Mouse (Mus musculus): ENCODE measurements around the gene Nifk. TPM values are rescaled to one million over a fixed set of nuclear protein-coding genes. Genes with fewer than 3 reads are reported as not detected.

Gene Nifk
- 82.4 and 84.3 TPM in 2 replicates for polyA plus RNA-seq (2015; fragmentation: Nextera tagmentation; extraction: Ambion mirVana)

DNA sequence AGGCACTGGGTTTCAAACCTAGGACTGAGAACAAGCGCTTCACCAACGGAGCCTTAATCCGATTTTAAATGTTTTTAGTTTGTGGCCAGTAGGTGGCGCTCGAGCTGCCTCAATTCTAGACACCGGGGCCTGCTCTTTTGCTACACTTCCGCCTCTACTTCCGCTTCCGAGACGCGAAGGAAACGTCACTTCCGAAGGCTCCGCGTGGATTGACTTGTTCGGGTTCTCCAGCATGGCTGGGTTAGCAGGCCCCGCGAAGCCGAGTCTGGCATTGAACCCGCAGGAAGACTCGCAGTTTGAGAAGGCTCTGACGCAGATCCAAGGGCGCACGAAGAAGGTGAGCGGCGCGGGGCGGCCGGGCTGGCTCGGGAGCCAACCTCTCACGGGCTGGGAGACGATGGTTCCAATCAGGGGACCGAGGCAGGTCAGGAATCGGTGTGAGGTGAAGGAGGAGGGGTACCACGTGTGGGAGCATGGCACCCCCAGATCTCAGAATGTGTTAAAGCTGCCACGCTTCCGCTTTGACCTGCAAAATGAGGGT is at the start of gene Nifk:
TSS of gene Nifk (plus strand) at position 179 of the 541 bp plus-strand sequence.
- peak within 1 kb of the TSS; percentile 97 for H3K4me3 ChIP-seq (ENCODE audit: low read length)
- H3K9me3 ChIP-seq (ENCODE audit: low read length): no peaks in the 10 kb centered on the region
- 0 out of 2 replicates have a peak within 1 kb of the TSS, but pooled peaks have one; percentile 42 for H3K27ac ChIP-seq (ENCODE audit: low read length)
- peaks cover 19% of the 10 kb centered on the region for H3K36me3 ChIP-seq (ENCODE audit: insufficient read depth, low read length)
- peaks cover 8% of the 10 kb centered on the region for H3K4me1 ChIP-seq (ENCODE audit: insufficient read depth, low read length)
- under 1% methylated on average over 37 of the region's 37 CpGs for WGBS
- no peaks in the 10 kb centered on the region for H3K27me3 ChIP-seq (ENCODE audit: insufficient read depth, low read length)
- peak within 1 kb of the TSS; percentile 93 for H3K9ac ChIP-seq (replicated peaks; ENCODE audit: low read length)
- ATAC-seq (ENCODE audit: low FRiP score, low TSS enrichment): peak; percentile 94
- peak within 1 kb of the TSS; percentile 95 for H3K4me2 ChIP-seq (replicated peaks; ENCODE audit: low read depth, low read length)

DNA sequence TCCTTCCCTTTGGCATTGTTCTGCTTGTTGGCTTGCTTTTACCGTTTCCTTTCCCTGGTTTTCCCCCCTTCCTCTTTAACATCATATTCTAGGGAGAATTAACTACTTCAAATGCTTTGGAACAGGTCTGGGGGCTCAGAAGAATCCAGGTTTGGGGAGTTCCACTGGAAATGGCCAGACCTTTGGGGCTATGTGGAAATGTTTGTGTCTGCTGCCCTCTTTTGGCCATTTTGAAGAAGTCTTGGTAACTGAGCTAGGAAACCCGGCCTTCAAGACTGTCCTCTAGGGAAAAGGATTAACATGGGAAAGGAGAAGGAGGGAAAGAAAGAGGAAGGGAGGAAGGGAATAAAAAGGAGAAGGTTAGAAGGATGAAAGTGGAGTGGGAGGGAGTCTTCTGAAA is 46.5 kb upstream of the Nifk start:
- Histone ChIP-seq H3K36me3 (ENCODE audit: insufficient read depth, low read length) (no peaks in the 10 kb centered on the region), H3K27me3 (ENCODE audit: insufficient read depth, low read length) (no peaks in the 10 kb centered on the region), H3K9me3 (ENCODE audit: low read length) (no peaks in the 10 kb centered on the region), H3K27ac (ENCODE audit: low read length) (no peak overlapping the region), H3K4me3 (ENCODE audit: low read length) (no peak overlapping the region), H3K4me1 (ENCODE audit: insufficient read depth, low read length) (no peaks in the 10 kb centered on the region), H3K4me2 (replicated peaks; ENCODE audit: low read depth, low read length) (no peak overlapping the region), H3K9ac (replicated peaks; ENCODE audit: low read length) (no peak overlapping the region)
- 18% methylated on average over 2 of the region's 2 CpGs for WGBS
- ATAC-seq (ENCODE audit: low FRiP score, low TSS enrichment): no peak; the same call in 1 of the 2 replicates

DNA sequence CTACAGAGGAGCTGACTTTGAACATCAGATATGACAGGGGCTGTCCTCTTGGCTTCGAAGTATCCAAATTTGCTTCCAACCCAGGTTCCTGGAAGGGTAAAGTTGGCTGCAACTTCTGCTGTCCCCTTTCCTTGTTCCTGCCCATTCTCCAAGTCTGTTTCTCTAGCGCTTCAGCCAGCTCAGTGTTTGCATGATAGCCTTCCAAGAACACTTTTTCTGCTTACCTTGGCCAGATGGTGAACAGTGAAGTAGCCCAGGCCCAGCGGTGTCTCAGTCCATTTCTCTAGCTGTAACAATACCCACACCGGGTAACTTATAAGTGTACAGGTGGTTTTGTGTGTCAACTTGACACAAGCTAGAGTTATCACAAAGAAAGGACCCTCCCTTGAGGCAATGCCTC is 29.3 kb upstream of the Nifk start:
- H3K9me3 ChIP-seq (ENCODE audit: low read length): no peaks in the 10 kb centered on the region
- 88% methylated on average over 4 of the region's 4 CpGs for WGBS
- H3K27me3 ChIP-seq (ENCODE audit: insufficient read depth, low read length): no peaks in the 10 kb centered on the region
- H3K27ac ChIP-seq (ENCODE audit: low read length): no peak overlapping the region
- H3K4me3 ChIP-seq (ENCODE audit: low read length): no peak overlapping the region
- no peak overlapping the region for H3K9ac ChIP-seq (replicated peaks; ENCODE audit: low read length)
- peaks cover 14% of the 10 kb centered on the region for H3K36me3 ChIP-seq (ENCODE audit: insufficient read depth, low read length)
- no peak for ATAC-seq (ENCODE audit: low FRiP score, low TSS enrichment)
- H3K4me2 ChIP-seq (replicated peaks; ENCODE audit: low read depth, low read length): no peak overlapping the region
- H3K4me1 ChIP-seq (ENCODE audit: insufficient read depth, low read length): no peaks in the 10 kb centered on the region

DNA sequence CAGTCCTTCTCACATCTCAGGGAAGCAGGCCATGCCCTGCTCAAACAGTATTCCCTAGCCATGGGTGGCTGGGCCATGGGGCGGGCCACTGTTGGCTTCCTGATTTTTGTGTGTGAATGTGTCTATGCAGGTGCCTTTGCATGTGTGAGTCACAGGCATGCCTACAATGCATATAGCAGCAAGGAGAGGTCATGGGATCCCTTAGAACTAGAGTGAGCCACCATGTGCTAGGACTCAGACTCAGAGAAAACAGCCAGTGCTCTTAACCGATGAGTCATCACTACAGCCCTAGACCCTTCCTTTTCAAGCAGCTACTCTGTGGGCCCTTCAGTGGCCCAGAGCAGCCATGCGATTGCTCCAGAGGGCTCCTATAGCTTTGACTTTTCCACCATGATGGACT is 27.4 kb upstream of the Nifk start:
- H3K27me3 ChIP-seq (ENCODE audit: insufficient read depth, low read length): no peaks in the 10 kb centered on the region
- no peak for ATAC-seq (ENCODE audit: low FRiP score, low TSS enrichment)
- no peak overlapping the region for H3K4me2 ChIP-seq (replicated peaks; ENCODE audit: low read depth, low read length)
- peaks cover 32% of the 10 kb centered on the region for H3K36me3 ChIP-seq (ENCODE audit: insufficient read depth, low read length)
- H3K4me1 ChIP-seq (ENCODE audit: insufficient read depth, low read length): no peaks in the 10 kb centered on the region
- H3K27ac ChIP-seq (ENCODE audit: low read length): no peak overlapping the region
- WGBS: 99% methylated on average over 3 of the region's 3 CpGs
- H3K9me3 ChIP-seq (ENCODE audit: low read length): no peaks in the 10 kb centered on the region
- no peak overlapping the region for H3K4me3 ChIP-seq (ENCODE audit: low read length)
- no peak overlapping the region for H3K9ac ChIP-seq (replicated peaks; ENCODE audit: low read length)

DNA sequence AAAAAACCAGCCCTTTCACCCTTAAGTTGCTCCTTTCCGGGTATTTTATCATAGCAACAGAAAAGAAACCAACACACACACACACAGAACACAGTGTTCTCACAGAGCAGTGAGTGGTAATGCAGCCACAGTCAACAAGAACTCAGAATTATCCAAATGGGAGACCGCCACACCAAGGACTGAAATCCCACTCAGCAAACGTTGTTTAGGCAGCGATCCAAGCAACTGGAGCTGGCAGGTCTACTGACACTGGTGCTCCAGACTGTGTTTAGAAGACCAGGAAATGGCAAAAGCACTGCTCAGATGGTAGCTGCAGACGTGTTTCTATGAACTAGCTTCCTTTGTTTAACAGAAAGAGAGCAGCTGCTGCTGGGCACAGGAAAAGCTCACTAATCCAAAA is 26.8 kb upstream of the Nifk start:
- whole genome bisulfite sequencing: 85% methylated on average over 5 of the region's 5 CpGs
- peaks cover 38% of the 10 kb centered on the region for H3K36me3 ChIP-seq (ENCODE audit: insufficient read depth, low read length)
- ATAC-seq (ENCODE audit: low FRiP score, low TSS enrichment): no peak

DNA sequence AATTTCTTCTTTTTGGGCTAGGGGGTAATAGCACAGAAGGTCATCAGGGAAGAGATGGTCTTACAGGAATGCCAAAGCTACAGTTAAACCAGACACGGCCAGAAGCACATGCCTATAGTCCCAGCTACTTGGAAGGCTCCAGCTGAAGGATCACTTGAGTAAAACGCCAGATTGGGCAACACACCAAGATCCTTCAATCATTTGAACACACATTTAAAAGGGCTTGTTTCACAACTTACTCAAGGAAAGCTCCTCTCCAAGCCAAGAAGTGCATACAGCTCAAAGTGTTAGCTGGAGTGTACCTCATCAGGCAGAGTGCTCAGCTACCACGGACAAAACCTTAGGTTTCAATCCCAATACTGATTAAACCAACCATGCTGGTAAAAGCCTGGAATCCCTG is 25.0 kb upstream of the Nifk start:
- WGBS: 86% methylated on average over 3 of the region's 3 CpGs
- ATAC-seq (ENCODE audit: low FRiP score, low TSS enrichment): no peak
- Histone ChIP-seq H3K4me1 (ENCODE audit: insufficient read depth, low read length) (no peaks in the 10 kb centered on the region), H3K4me3 (ENCODE audit: low read length) (no peak overlapping the region), H3K27me3 (ENCODE audit: insufficient read depth, low read length) (no peaks in the 10 kb centered on the region), H3K4me2 (replicated peaks; ENCODE audit: low read depth, low read length) (no peak overlapping the region), H3K9ac (replicated peaks; ENCODE audit: low read length) (no peak overlapping the region), H3K9me3 (ENCODE audit: low read length) (no peaks in the 10 kb centered on the region), H3K27ac (ENCODE audit: low read length) (no peak overlapping the region), H3K36me3 (ENCODE audit: insufficient read depth, low read length) (peaks cover 51% of the 10 kb centered on the region)

More for the DNA sequence above, 26.8 kb upstream of the Nifk start:
- Histone ChIP-seq H3K4me2 (replicated peaks; ENCODE audit: low read depth, low read length) (no peak overlapping the region), H3K4me3 (ENCODE audit: low read length) (no peak overlapping the region), H3K9me3 (ENCODE audit: low read length) (no peaks in the 10 kb centered on the region), H3K9ac (replicated peaks; ENCODE audit: low read length) (no peak overlapping the region), H3K27ac (ENCODE audit: low read length) (no peak overlapping the region), H3K4me1 (ENCODE audit: insufficient read depth, low read length) (no peaks in the 10 kb centered on the region), H3K27me3 (ENCODE audit: insufficient read depth, low read length) (no peaks in the 10 kb centered on the region)

DNA sequence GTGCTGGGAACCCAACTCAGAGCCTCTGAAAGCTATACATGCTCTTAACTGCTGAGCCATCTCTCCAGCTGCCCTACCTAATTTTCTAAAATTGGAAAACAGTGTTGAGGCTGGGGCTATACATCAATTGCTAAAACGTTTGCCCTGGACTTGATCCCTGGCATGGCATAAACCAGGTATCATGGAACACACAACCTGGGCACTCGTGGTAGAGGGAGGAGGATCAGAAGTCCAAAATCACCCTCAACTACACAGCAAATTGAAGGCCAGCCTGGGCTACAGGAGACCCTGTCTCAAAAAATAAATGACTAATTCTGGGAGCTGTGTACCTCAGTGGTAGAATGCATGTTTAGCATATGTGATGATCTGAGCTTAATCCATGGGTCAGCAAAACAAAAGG is 23.9 kb upstream of the Nifk start:
- H3K9ac ChIP-seq (replicated peaks; ENCODE audit: low read length): no peak overlapping the region
- 91% methylated on average over 2 of the region's 2 CpGs for WGBS
- H3K4me1 ChIP-seq (ENCODE audit: insufficient read depth, low read length): no peaks in the 10 kb centered on the region
- no peaks in the 10 kb centered on the region for H3K9me3 ChIP-seq (ENCODE audit: low read length)
- peaks cover 57% of the 10 kb centered on the region for H3K36me3 ChIP-seq (ENCODE audit: insufficient read depth, low read length)
- H3K4me3 ChIP-seq (ENCODE audit: low read length): no peak overlapping the region
- no peaks in the 10 kb centered on the region for H3K27me3 ChIP-seq (ENCODE audit: insufficient read depth, low read length)
- no peak for ATAC-seq (ENCODE audit: low FRiP score, low TSS enrichment)
- no peak overlapping the region for H3K4me2 ChIP-seq (replicated peaks; ENCODE audit: low read depth, low read length)
- H3K27ac ChIP-seq (ENCODE audit: low read length): no peak overlapping the region

DNA sequence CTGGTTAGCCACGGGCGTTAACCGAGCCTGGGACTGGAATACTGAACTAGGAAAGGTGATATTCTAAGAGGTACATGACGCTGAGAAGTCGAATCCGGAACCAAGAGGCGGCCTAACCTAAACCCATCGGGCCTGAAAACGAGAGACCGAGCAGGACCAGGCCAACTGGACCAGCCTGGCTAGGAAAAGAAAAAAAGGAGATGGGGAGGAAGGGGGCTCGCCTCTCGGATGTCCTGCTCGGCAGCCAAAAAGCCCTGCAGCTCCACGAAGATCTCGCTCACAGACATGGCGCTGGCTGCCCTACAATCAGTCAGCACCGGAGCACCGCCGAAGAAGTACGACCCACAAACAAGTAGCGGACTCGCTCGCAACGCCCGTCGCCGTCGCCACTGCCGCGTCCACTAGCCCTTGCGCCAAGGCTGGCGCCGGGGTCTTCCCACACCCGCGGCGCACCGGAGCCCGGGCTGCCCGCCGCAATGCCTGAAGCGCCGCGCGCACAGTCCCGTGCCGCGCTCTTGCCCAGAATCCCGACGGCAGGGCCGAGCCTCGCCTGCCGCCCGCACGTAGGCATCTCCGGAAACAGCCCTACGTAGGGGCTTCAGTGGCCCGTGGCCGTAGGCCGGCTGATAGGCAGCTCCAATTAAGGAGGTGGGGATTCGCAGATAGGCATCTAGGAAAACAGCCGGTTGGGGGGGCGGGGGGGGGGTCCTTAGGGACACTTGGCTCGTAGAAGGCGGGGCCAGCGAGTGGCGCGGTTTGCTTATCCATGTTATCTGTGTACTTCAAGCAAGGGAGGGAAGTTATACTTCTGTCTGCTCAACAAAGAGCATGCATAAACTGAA is 10.6 kb upstream of the Nifk start:
- H3K27me3 ChIP-seq (ENCODE audit: insufficient read depth, low read length): no peaks in the 10 kb centered on the region
- peak; percentile 100 for ATAC-seq (ENCODE audit: low FRiP score, low TSS enrichment)
- peak overlapping the region; percentile 89 for H3K9ac ChIP-seq (replicated peaks; ENCODE audit: low read length)
- under 1% methylated on average over 67 of the region's 67 CpGs for WGBS
- H3K4me2 ChIP-seq (replicated peaks; ENCODE audit: low read depth, low read length): peak overlapping the region; percentile 81
- peak overlapping the region; percentile 96 for H3K4me3 ChIP-seq (ENCODE audit: low read length)
- no peaks in the 10 kb centered on the region for H3K9me3 ChIP-seq (ENCODE audit: low read length)
- peaks cover 15% of the 10 kb centered on the region for H3K36me3 ChIP-seq (ENCODE audit: insufficient read depth, low read length)
- H3K27ac ChIP-seq (ENCODE audit: low read length): peak overlapping the region; percentile 95
- peaks cover 8% of the 10 kb centered on the region for H3K4me1 ChIP-seq (ENCODE audit: insufficient read depth, low read length)

DNA sequence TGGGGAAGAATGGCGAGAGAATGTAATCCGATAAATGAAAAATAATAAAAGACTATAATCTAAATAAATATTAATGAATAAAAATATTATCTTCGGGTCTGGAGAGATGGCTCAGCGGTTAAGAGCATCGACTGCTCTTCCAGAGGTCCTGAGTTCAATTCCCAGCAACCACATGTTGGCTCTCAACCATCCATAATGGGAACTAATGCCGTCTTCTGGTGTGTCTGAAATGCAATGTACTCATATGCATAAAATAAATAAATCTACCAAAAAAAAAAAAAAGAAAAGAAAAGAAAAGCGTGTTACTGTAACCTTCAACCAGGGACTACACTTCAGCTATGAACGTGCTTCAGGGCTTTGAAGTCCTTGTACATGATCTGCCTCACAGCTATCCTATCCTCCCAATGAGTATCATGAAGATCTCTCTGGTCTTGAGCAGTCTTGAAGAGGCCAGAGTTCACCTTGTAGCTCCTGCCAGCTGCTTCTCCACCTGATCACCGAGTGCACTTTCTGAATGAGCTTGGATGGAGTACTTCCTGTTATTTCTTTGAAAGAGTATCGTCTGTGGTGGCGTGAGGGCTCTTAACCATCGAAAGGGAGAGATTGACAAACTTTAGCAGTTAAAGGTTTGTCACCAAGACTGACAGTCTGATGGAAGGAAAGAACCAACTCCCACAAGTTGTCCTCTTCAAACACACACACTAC is 9.9 kb upstream of the Nifk start, which contains the start of gene Tsn:
TSS of gene Tsn (minus strand) at position 118 of the 705 bp plus-strand sequence.
- Histone ChIP-seq H3K4me1 (ENCODE audit: insufficient read depth, low read length) (peaks cover 8% of the 10 kb centered on the region), H3K4me3 (ENCODE audit: low read length) (peak within 1 kb of the TSS; percentile 96), H3K27me3 (ENCODE audit: insufficient read depth, low read length) (no peaks in the 10 kb centered on the region), H3K9me3 (ENCODE audit: low read length) (no peaks in the 10 kb centered on the region), H3K4me2 (replicated peaks; ENCODE audit: low read depth, low read length) (peak within 1 kb of the TSS; percentile 81), H3K36me3 (ENCODE audit: insufficient read depth, low read length) (peaks cover 9% of the 10 kb centered on the region), H3K9ac (replicated peaks; ENCODE audit: low read length) (peak within 1 kb of the TSS; percentile 89), H3K27ac (ENCODE audit: low read length) (peak within 1 kb of the TSS; percentile 95)
- 51% methylated on average over 12 of the region's 12 CpGs for WGBS
- ATAC-seq (ENCODE audit: low FRiP score, low TSS enrichment): 0 out of 2 replicates have a peak, but pooled peaks have one; percentile 18

All from kidney, embryonic 16.5 days (tissue).